Mouse (Mus musculus) granulocyte monocyte progenitor cell, adult 5-6 weeks (primary cell): ENCODE measurements around the gene Col6a6. TPM values are rescaled to one million over a fixed set of nuclear protein-coding genes. Genes with fewer than 3 reads are reported as not detected.
"Not testable (repeated sequence)": the region's sequence is repeated elsewhere in the genome, so short reads cannot be mapped to it uniquely, and the experiment has no call there.

Source experiments
- ATAC-seq: replicated peaks from 2 replicates; pipeline ENCODE4 v1.8.0; 2016; ENCODE audit warnings: mild to moderate bottlenecking, moderate TSS enrichment, inconsistent platforms; ENCODE audit not compliant: poor library complexity, severe bottlenecking
- total RNA-seq, 2 experiments: library from RNA; stranded (forward) in 1 of 2; stranded (reverse) in 1 of 2; fragments of 200-712, 200-1000 nt in 1 of 2; fragments of >200 nt in 1 of 2; fragmentation: Nextera tagmentation in 1 of 2; gene quantifications; 2 replicates each; pipeline ENCODE4 v1.2.3; 2014 to 2017

The Col6a6 gene
- total RNA-seq, 2 experiments from 2014 or later, result not detected

- ATAC-seq, result no peak
Observed at GRCm38 (mm10) chr9:105684549-105685165, 143.3 kb downstream of the Col6a6 start.

GRCm38 (mm10) chr9:105681386-105681785, 146.6 kb downstream of the Col6a6 start:
- no peak for ATAC-seq

GRCm38 (mm10) chr9:105675941-105676340, 152.0 kb downstream of the Col6a6 start:
- ATAC-seq, result no peak

DNA sequence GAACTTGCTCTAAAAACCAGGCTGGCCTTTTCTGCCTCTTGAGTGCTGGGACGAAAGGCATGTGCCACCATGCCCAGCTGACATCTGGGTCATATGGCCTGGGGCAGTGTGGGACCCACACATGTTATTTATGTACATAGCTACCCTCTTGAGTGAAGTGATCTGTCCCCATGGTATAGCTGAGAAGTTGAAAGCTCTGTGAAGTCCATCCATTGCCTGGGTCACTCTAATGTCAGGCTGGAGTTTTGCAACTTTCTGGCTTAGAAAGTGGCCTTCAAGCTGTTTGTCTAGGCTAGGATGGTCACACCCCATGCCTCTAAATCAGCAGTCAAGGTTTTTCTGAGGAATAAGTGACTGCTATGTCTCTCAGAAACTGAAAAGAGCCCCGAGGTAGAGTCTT, 155.9 kb downstream of the Col6a6 start:
- ATAC-seq, result no peak

GRCm38 (mm10) chr9:105670916-105671315, 157.0 kb downstream of the Col6a6 start:
- ATAC-seq, result no peak

DNA sequence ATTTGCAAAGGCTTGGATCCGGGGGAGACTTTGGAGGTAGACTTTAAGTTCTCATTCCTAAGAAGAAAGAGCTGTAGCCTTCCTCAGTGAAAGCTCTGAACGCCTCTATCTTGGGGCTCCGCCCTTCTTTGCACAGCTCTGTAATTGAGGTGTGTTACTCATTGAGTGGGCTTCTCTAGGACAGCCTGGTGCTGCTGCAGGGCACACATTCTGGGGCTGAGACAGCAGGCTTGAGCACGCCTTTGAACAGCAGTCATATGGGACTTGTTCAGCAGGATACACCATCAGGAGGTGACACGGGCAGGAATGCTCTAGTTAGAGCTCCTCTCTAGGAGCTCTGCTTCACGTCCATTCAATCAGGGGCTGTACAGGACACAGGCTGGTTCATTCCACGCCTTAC, 162.7 kb downstream of the Col6a6 start:
- ATAC-seq, result no peak

GRCm38 (mm10) chr9:105659877-105660276, 168.1 kb downstream of the Col6a6 start:
- no peak for ATAC-seq

GRCm38 (mm10) chr9:105658216-105658615, 169.7 kb downstream of the Col6a6 start:
- ATAC-seq, result no peak

- no peak for ATAC-seq
Observed at GRCm38 (mm10) chr9:105656189-105656588, 171.8 kb downstream of the Col6a6 start.

- ATAC-seq, result peak; percentile 99
Observed at GRCm38 (mm10) chr9:105642460-105643371, 185.2 kb downstream of the Col6a6 start, which contains the start of gene Pik3r4. Pik3r4 (plus strand) TSS chr9:105642978.

- not testable (repeated sequence) for ATAC-seq
Observed at GRCm38 (mm10) chr9:105641377-105641776, 186.6 kb downstream of the Col6a6 start.

Other genes with a start within 250 kb of the Col6a6 start
- 31.6 and 47.0 TPM in 2 replicates for gene Pik3r4, start 185.2 kb downstream of the Col6a6 start, total RNA-seq (2014; fragmentation: Nextera tagmentation)
- gene Pik3r4, start 185.2 kb downstream of the Col6a6 start, total RNA-seq (2017), result 24.3 and 30.2 TPM in 2 replicates
- gene Col6a5, start 132.5 kb upstream of the Col6a6 start, total RNA-seq (2014; fragmentation: Nextera tagmentation), result not detected in 2 replicates
- not detected in 2 replicates for gene Col6a5, start 132.5 kb upstream of the Col6a6 start, total RNA-seq (2017)